Mouse (Mus musculus) mesoderm, embryonic 11.5 days (tissue): Measurements from ENCODE around the gene Mettl23.
"Not testable (repeated sequence)": the region's sequence is repeated elsewhere in the genome, so short reads cannot be mapped to it uniquely, and the experiment has no call there.

ENCODE experiments used
- DNase-seq: peaks from one replicate; pipeline ENCODE4 v3.0.0-alpha.2; 2012; ENCODE audit warnings: low read depth, low spot score

Mettl23 gene

DNA sequence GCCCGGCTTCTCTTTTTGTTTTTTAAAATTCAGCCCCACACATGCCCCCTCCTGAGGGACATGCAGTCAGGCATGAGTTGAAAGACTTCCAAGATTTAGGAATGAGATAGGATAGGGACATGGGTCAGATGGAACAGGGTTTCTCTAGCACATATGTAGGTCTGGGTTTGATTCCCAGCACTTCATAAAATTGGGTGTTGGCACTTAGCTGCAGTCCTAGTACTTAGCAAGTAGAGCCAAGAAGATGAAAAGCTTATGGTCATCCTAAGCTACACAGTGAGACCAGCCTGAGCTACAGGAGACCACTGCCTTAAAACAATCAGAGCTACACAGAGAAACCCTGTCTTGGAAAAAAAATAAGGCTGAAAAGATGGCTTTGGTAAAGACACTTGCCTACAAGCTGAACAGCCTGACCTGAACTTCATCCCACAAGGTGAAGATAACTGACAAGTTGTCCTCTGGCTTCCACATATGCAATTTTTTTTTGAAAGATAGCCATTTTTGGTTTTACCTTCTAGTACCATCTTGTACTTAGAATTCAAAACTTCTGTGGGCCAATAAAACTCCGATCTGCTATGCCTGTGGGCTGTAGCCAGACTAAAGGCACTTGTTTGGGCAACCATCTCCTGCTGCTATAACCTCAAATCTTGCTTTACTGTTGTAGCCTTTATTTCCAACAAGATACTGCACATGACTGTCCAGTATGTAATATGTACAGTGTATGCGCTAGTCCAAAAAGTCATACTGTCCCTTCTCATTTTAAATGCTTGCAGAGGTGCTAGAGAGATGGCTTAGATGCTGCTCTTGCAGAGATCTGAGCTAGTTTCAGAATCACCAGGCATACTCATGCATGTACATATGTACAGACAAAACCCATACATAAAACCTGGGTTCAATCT lies 4.4 kb downstream of the Mettl23 start:
- DNase-seq, result no peak

- DNase-seq, result no peak
Measured at GRCm38 (mm10) chr11:116848086-116848876, 5.2 kb downstream of the Mettl23 start.

- not testable (repeated sequence) for DNase-seq
Measured at GRCm38 (mm10) chr11:116848877-116849178, 5.8 kb downstream of the Mettl23 start.

- DNase-seq, result no peak
Measured at GRCm38 (mm10) chr11:116849587-116849986, 6.5 kb downstream of the Mettl23 start.

GRCm38 (mm10) chr11:116850085-116850484 lies 7.0 kb downstream of the Mettl23 start:
- no peak for DNase-seq

GRCm38 (mm10) chr11:116850833-116851477 lies 7.9 kb downstream of the Mettl23 start:
- no peak for DNase-seq

GRCm38 (mm10) chr11:116851576-116852290 lies 8.7 kb downstream of the Mettl23 start:
- no peak for DNase-seq

DNA sequence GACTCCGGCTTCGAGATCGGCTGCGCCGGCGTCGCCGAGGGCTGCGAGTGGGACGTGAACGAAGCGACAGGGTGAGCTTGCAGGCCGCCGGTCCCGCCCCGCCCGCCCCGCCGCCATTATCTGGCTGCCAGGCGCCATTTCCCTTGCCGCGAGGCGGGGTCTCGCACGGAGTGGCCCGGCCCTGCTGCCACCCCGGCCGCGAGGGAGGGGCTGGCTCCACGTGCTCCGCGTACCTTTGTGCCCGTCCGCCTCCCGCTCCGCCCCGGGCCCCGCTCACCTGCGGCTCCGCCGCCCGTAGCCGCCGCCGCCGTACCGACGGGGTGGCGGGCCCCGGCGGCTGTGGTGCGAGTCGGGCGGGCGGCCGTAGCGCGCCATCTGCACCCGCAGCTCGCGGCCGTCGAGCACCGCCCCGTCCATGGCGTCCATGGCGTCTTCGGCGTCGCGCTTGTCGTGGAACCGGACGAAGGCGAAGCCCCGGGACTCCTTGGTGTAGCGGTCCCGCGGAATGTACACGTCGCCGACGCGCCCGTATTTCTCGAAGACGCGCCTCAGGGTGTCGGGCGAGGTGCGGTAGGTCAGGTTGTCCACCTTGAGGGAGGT lies 9.3 kb downstream of the Mettl23 start, which contains the start of gene Mfsd11:
Gene Mfsd11 (plus strand): TSS at position 150 of the 600 bp plus-strand sequence.
- peak; percentile 64 for DNase-seq

DNA sequence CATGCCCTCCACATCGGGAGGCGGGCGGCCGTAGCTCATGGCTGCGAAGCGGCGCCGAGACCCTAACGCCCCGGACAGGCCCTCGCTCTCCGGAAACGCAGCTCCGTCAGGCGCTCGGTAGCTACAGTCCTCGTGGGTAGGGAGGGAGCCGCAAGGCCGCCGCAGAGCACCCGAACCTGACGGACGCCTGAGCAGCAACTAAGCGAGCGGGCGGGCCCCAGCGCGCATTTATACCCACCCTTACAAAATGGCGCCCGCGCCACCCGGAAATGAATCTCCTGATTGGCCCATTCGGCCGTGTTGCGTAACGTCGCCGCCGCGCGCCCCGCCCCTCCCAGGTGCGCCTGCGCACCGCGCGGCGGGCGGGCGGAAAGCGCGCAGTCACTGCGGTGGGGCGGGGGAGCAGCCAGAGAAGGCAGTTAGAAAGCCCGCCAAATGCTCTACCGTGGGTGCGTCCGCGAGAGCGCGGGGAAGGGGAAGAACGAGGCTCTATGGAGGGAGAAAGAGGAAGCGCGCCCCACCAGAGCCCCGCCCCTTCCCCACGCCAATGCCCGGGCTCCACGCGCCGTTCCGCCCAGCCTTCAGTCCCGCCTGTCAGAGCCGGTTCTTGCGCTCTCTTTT lies 9.9 kb downstream of the Mettl23 start, which contains the start of gene Srsf2:
Gene Srsf2 (minus strand): TSS at position 204 of the 621 bp plus-strand sequence.
- DNase-seq, result peak; percentile 96

DNA sequence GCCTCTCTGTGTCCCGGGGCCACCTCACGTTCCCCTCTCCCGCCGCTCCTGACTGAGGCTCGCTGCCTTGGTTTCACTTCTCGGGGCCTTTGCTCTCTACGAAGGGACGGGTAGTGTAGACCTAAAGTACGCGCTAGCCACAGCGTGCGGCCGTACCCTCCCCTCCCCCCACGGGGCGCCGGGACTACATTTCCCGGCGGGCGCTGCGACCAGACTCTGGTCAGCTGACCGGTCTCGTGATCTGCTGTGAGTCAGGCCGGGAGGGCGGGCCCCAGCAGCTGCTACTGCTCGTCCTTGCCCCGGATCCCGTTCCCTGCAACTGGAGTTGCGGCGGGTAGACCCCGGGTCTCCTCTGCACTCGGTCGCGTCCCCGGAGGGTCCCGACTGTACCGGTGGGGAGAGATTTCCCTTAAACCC lies 10.4 kb downstream of the Mettl23 start:
- peak; percentile 94 for DNase-seq

DNA sequence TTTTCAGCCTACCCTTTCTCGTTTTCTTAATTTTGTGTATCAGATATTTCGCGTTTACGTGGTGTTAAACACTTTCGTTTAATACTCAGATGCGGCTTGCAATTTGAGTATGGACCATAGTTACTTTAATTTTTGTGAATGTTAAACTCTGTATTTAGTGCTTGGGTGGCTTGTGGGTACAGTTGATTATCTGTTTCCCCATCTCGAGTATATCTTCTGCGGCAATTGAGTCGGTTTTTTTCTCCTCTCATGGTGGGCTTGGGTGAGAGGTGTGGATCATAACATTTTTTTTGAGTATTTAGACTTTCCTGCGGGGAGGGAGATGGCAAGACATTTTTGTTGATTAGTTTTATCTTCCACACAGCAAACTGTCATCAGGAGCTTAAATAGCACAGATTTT lies 11.2 kb downstream of the Mettl23 start:
- DNase-seq, result no peak

DNA sequence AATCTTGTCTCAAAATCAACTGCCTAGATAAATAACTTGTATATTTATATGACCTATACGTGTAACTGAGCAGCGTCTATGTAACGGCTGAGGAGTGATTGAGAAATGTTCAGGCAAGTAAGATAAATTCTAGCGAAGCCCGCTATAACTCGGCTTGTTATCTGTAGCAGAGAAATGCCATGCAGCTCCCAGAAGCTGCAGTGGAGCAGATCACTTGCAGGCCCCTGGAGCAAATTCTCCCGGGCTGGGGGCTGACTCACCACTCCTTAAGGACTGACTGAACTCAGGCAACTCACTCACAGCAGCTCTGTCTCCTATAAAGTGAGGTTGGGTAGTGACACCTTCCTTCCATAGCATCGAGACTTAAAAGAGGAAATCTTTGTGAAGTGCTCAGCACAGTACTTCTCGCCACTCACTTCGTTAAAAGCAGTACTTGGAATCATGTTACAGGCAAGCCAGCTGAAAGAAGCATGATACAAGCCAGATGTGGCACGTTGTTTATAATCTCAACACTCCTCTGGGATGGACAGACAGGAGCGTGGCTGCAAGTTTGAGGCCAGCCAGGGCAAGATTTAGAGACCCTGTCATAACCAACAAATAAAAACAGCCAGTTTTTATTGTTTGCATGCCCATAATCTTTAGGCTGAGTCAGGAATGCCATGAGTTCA lies 14.2 kb downstream of the Mettl23 start:
- DNase-seq, result no peak

GRCm38 (mm10) chr11:116864444-116864843 lies 21.4 kb downstream of the Mettl23 start:
- no peak for DNase-seq

DNA sequence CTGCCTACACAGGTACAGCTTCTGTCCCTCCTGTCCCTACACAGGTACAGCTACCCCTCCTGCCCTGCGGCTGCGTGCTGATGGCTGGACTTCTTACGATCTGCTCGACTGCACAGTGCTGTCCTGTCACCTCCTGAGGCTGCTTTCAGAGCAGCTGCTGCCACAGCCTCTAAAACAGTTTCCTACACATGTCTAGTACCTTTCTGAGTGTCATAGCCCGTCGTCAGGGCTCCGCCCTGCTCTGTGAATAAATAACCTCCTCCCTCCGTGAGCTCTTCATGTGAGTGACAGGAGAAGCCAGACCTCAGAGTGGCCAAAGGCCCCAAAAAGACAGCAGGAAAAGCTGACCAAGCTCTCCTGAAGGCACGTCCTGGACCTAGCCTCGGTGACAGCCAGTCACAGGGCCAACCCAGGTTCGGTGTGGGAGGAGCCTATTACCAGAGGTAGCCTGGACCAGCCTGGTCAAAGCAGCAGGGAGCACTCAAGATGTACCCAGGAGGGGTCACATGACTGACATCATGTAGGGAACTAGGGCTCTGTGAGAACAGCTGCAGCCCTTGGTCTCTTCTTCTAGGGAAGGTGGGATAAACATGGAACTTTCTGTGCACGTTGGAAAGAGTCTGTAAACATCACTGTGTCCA lies 23.0 kb downstream of the Mettl23 start:
- DNase-seq, result no peak

DNA sequence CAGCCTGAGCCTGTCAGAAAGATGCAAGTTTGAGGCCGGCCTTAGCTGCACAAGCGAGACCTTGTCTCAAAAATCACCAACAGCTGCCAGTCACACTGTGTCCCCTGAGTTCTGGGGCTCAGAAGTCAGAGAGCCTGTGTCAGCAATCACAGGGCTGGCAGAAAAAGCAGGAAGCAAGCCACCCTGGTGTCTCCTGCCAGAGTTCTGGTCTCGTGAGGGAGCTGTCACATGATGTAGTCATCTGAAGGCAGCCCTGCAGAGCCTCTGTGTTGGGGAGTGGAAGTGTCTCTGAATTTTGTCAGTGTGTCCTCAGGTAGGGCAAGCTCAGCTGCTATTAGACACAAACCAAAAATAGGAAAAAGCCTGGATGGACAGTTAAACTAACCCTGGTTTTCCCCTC lies 25.1 kb downstream of the Mettl23 start:
- DNase-seq, result no peak

- DNase-seq, result no peak
Measured at GRCm38 (mm10) chr11:116869223-116869622, 26.1 kb downstream of the Mettl23 start.

DNA sequence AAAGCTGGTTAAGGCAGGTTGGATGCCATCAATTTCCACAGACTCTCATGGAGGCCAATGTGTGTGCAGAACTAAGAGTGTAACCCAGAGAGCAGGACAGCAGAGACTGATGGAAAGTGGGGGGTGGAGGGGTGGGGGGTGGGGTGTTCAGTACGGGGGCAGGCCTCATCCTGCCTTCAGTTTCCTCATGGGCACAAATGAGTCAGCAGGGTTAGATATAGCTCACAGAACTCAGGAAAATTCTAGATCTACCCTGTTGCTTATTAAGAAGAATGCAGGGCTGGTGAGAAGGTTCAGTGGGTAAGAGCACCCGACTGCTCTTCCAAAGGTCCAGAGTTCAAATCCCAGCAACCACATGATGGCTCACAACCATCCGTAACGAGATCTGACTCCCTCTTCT lies 26.6 kb downstream of the Mettl23 start:
- no peak for DNase-seq

DNA sequence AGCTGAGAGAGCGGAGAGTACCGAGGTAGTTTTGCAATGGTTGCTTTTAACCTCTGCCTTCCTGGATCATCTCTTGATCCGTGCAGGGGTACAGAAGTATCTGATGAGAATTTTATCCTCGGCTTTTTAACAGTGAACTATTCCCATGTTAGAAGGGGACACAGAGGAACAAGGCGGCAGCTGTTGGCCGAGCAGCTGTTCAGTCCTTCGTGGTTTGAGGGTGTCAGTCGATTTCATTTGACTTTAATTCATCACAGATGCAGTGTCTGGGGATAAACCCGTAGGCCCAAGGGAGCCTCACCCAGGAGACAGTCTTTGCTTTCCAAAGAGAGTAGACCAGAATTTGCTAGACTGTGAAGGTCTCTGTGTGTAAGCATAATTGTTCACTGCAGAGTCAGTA lies 28.5 kb downstream of the Mettl23 start:
- no peak for DNase-seq

DNA sequence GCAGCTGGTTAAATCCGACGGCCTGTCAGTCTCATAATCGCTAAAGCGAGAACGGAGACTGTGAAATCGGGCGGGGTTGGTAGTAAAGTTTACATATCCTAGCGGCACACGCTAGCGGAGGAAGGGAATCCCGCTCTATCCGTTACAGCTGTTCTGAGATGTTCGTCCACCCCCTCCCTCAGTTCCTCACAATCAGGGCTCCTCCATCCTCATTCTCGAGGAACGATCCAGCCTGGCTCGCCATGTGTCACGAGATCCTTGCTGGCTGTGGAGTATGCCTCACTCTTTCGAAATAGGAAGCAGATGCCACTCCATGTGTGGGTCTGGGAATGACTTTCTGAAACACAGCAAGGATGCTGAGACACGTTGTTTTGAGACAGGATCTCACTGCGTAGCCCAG lies 30.9 kb downstream of the Mettl23 start:
- no peak for DNase-seq

DNA sequence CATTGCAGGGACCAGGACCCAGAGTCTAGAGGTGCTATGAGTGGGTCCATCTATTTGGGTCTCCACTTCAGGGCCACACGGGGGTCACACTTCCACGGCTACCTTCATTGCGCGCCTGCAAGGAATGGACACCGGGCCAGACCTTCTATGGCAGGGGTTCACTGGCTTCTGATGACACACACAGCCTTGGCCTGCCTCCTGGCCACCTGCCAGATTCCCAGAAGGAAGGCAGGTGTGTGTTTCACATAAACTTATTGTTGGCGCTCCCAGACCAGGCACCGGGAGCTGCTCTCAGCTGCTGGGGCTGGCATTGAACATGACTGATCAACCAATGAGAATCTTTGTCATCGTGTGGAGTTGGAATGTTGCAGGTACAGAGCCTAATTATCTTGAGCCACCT lies 35.4 kb downstream of the Mettl23 start:
- DNase-seq, result no peak
